ENCODE assay signal across 8 mouse cellular contexts in the genomic region with DNA sequence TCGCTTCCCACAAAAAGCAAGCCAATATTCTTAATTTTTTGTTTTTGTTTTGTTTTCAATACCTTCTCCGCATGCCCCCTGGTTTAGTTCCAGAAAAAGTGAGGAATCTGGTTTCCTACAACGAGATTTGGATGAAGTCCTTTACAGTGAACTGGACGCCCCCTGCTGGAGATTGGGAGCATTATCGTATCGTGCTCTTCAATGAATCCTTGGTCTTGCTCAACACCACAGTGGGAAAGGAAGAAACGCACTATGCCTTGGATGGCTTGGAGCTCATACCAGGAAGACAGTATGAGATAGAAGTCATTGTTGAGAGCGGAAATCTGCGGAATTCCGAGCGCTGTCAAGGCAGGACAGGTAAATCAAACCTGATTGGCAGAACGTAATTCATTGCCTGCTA. TPM values are rescaled to one million over a fixed set of nuclear protein-coding genes. Genes with fewer than 3 reads are reported as not detected.
DNase-seq lines count a peak whose midpoint lies in the region; ATAC-seq and TF ChIP-seq lines count a peak whose summit lies in the region.

No protein-coding gene starts in this region.

- TF ChIP-seq CTCF in stomach, postnatal 0 days (IDR thresholded peaks at IDR 0.05; ENCODE audit: low read depth) = peak; percentile 93

- H3K4me1 ChIP-seq in neural tube, embryonic 15.5 days = no peaks in the 10 kb centered on the region
- H3K4me1 ChIP-seq in intestine, embryonic 15.5 days (replicated peaks) = no peaks in the 10 kb centered on the region
- H3K4me1 ChIP-seq in midbrain, embryonic 11.5 days (ENCODE audit: control insufficient read depth, insufficient read depth, low read length) = no peaks in the 10 kb centered on the region
- no peaks in the 10 kb centered on the region for H3K4me1 ChIP-seq in stomach, postnatal 0 days (replicated peaks; ENCODE audit: control insufficient read depth, insufficient read depth)

- no peak for TF ChIP-seq EP300 in stomach, postnatal 0 days (optimal IDR thresholded peaks at IDR 0.05)

- H3K27ac ChIP-seq in neural tube, embryonic 15.5 days (replicated peaks) = no peak overlapping the region
- H3K27ac ChIP-seq in intestine, embryonic 15.5 days = no peak overlapping the region
- no peak overlapping the region for H3K27ac ChIP-seq in midbrain, embryonic 11.5 days (ENCODE audit: low read depth, low read length)
- no peak overlapping the region for H3K27ac ChIP-seq in stomach, postnatal 0 days (replicated peaks)

- H3K4me3 ChIP-seq in neural tube, embryonic 15.5 days (replicated peaks) = no peak overlapping the region
- no peak overlapping the region for H3K4me3 ChIP-seq in intestine, embryonic 15.5 days (replicated peaks)
- H3K4me3 ChIP-seq in midbrain, embryonic 11.5 days (ENCODE audit: low read depth, low read length) = no peak overlapping the region
- no peak overlapping the region for H3K4me3 ChIP-seq in stomach, postnatal 0 days (ENCODE audit: low read depth, low read length)

- H3K4me2 ChIP-seq in neural tube, embryonic 15.5 days = no peak overlapping the region
- no peak overlapping the region; the same call in 1 of the 2 replicates for H3K4me2 ChIP-seq in intestine, embryonic 15.5 days (replicated peaks)
- H3K4me2 ChIP-seq in midbrain, embryonic 11.5 days = no peak overlapping the region
- no peak overlapping the region for H3K4me2 ChIP-seq in stomach, postnatal 0 days (replicated peaks; ENCODE audit: low read depth)

- H3K9me3 ChIP-seq in neural tube, embryonic 15.5 days (replicated peaks) = no peaks in the 10 kb centered on the region
- no peaks in the 10 kb centered on the region for H3K9me3 ChIP-seq in intestine, embryonic 15.5 days
- no peaks in the 10 kb centered on the region for H3K9me3 ChIP-seq in midbrain, embryonic 11.5 days (ENCODE audit: control insufficient read depth, low read length)
- no peaks in the 10 kb centered on the region for H3K9me3 ChIP-seq in stomach, postnatal 0 days (ENCODE audit: control insufficient read depth, low read length)

- no peaks in the 10 kb centered on the region for H3K36me3 ChIP-seq in neural tube, embryonic 15.5 days
- H3K36me3 ChIP-seq in intestine, embryonic 15.5 days = no peaks in the 10 kb centered on the region
- H3K36me3 ChIP-seq in midbrain, embryonic 11.5 days (ENCODE audit: control insufficient read depth, insufficient read depth, low read length) = no peaks in the 10 kb centered on the region
- no peaks in the 10 kb centered on the region for H3K36me3 ChIP-seq in stomach, postnatal 0 days (ENCODE audit: control insufficient read depth, insufficient read depth, low read length)

- H3K27me3 ChIP-seq in neural tube, embryonic 15.5 days (replicated peaks) = no peaks in the 10 kb centered on the region
- H3K27me3 ChIP-seq in intestine, embryonic 15.5 days (replicated peaks) = no peaks in the 10 kb centered on the region
- no peaks in the 10 kb centered on the region for H3K27me3 ChIP-seq in midbrain, embryonic 11.5 days (ENCODE audit: control insufficient read depth, insufficient read depth, low read length)
- H3K27me3 ChIP-seq in stomach, postnatal 0 days (ENCODE audit: control insufficient read depth, insufficient read depth, low read length) = no peaks in the 10 kb centered on the region

- H3K9ac ChIP-seq in neural tube, embryonic 15.5 days (replicated peaks) = no peak overlapping the region
- no peak overlapping the region for H3K9ac ChIP-seq in intestine, embryonic 15.5 days
- H3K9ac ChIP-seq in midbrain, embryonic 11.5 days (ENCODE audit: low read length) = no peak overlapping the region
- no peak overlapping the region for H3K9ac ChIP-seq in stomach, postnatal 0 days (ENCODE audit: low read length)

- 22% methylated on average over 12 of the region's 12 CpGs for WGBS in neural tube, embryonic 15.5 days
- WGBS in intestine, embryonic 15.5 days = 18% methylated on average over 12 of the region's 12 CpGs
- 19% methylated on average over 12 of the region's 12 CpGs for WGBS in midbrain, embryonic 11.5 days
- WGBS in stomach, postnatal 0 days = 15% methylated on average over 12 of the region's 12 CpGs

- peak; percentile 77 for DNase-seq in neural tube, embryonic 10.5 days (ENCODE audit: extremely low spot score, low spot score)
- DNase-seq in cerebellum, postnatal 14 days = peak; percentile 85 to 90
- peak; percentile 82 to 87 for DNase-seq in frontal cortex, postnatal 36 days (ENCODE audit: low spot score in 2 of 2)
- DNase-seq in left cerebral cortex, adult 9 months (ENCODE audit: low spot score in 2 of 2) = peak; percentile 16 to 84
- peak; percentile 96 for DNase-seq in midbrain, embryonic 11.5 days (ENCODE audit: low spot score, missing footprints)
- peak; percentile 75 for DNase-seq in stomach, postnatal 0 days (ENCODE audit: low spot score)

- ATAC-seq in neural tube, embryonic 15.5 days (ENCODE audit: low FRiP score) = no peak; the same call in 1 of the 2 replicates
- peak; percentile 72 for ATAC-seq in intestine, embryonic 15.5 days
- ATAC-seq in midbrain, embryonic 11.5 days (ENCODE audit: low FRiP score) = peak; percentile 62; the same call in 1 of the 2 replicates
- ATAC-seq in stomach, postnatal 0 days (ENCODE audit: low FRiP score, low TSS enrichment) = no peak

RNA-seq across cellular contexts. Expression of gene Ptprb, which starts 43.9 kb away (rescaled TPM):
- 3.1 and 3.5 TPM in 2 replicates for polyA plus RNA-seq in neural tube, embryonic 15.5 days (2015; fragmentation: Nextera tagmentation; extraction: Ambion mirVana)
- 4.6 and 4.7 TPM in 2 replicates for polyA plus RNA-seq in intestine, embryonic 15.5 days (2015; fragmentation: Nextera tagmentation; extraction: Ambion mirVana)
- polyA plus RNA-seq in midbrain, embryonic 11.5 days (2014; fragmentation: Nextera tagmentation; extraction: Ambion mirVana) = 2.9 and 3.1 TPM in 2 replicates
- 2.5 and 2.8 TPM in 2 replicates for polyA plus RNA-seq in stomach, postnatal 0 days (2015; fragmentation: Nextera tagmentation; extraction: Ambion mirVana)

Comparison
In these comparisons a context has a peak if more than half of its experiments do, and no peak if none do; other contexts are left out.
1. ATAC-seq: peak in intestine, embryonic 15.5 days (single experiment) and midbrain, embryonic 11.5 days (single experiment); none in neural tube, embryonic 15.5 days (single experiment) and stomach, postnatal 0 days (single experiment).
2. Peak in every context shown above with its lines, with median percentiles within 50 percentile points of each other: DNase-seq.